Mouse (Mus musculus) small intestine, adult 2 months (tissue): ENCODE measurements around the gene Sfswap. TPM values are rescaled to one million over a fixed set of nuclear protein-coding genes. Genes with fewer than 3 reads are reported as not detected.
A peak's percentile ranks its signal among the peaks of the same experiment; 100 is the strongest.

Source experiments
- H3K27ac ChIP-seq: fragments of 200-500 bp; 2 replicates; pipeline ENCODE4 v1.5.1; 2012; ENCODE audit warnings: low read depth, low read length, control low read depth, inconsistent platforms; ENCODE audit not compliant: insufficient read depth
- H3K27me3 ChIP-seq: fragments of 200-500 bp; 2 replicates; pipeline ENCODE4 v1.6.1; 2012; ENCODE audit warnings: mild to moderate bottlenecking, moderate library complexity, low read length, inconsistent platforms; ENCODE audit not compliant: control insufficient read depth, insufficient read depth
- H3K36me3 ChIP-seq: fragments of 200-500 bp; 2 replicates; pipeline ENCODE4 v1.6.1; 2012; ENCODE audit warnings: mild to moderate bottlenecking, low read length, control low read depth, inconsistent platforms; ENCODE audit not compliant: control insufficient read depth, insufficient read depth
- H3K4me1 ChIP-seq: fragments of 200-500 bp; 2 replicates; pipeline ENCODE4 v1.6.1; 2012; ENCODE audit warnings: low read length, inconsistent platforms, mixed read lengths; ENCODE audit not compliant: control insufficient read depth, insufficient read depth, insufficient read length
- H3K4me3 ChIP-seq: fragments of 200-500 bp; 2 replicates; pipeline ENCODE4 v1.5.1; 2012; ENCODE audit warnings: low read depth, mild to moderate bottlenecking, control low read depth, inconsistent platforms, low read length, moderate library complexity
- CTCF ChIP-seq: fragments of 200-500 bp; IDR thresholded peaks from 2 replicates; pipeline ENCODE4 v1.5.1; 2012; ENCODE audit warnings: low read depth, mild to moderate bottlenecking, control low read depth, inconsistent platforms, low read length, moderate library complexity, mixed read lengths; ENCODE audit not compliant: insufficient replicate concordance, insufficient read length; ENCODE audit errors: extremely low read depth
- POLR2A ChIP-seq: fragments of 200-500 bp; IDR thresholded peaks from 2 replicates; pipeline ENCODE4 v1.6.1; 2012; ENCODE audit warnings: low read depth, mild to moderate bottlenecking, control low read depth, inconsistent platforms, low read length, moderate library complexity
- WGBS: fragments of 180-500 bp; shearing (Covaris S2); methylation state at CpG from one replicate; pipeline ENCODE4 v1.1.7; 2018; 5-methylcytosine and 5-hydroxymethylcytosine counted together
- polyA plus RNA-seq: library from polyadenylated mRNA; depleted of rRNA; stranded (reverse); fragments of >200 nt; gene quantifications from 2 replicates; pipeline ENCODE4 v1.2.3, GENCODE M21; 2012; rRNA removed

Gene Sfswap
- 36.2 and 75.9 TPM in 2 replicates for polyA plus RNA-seq

DNA sequence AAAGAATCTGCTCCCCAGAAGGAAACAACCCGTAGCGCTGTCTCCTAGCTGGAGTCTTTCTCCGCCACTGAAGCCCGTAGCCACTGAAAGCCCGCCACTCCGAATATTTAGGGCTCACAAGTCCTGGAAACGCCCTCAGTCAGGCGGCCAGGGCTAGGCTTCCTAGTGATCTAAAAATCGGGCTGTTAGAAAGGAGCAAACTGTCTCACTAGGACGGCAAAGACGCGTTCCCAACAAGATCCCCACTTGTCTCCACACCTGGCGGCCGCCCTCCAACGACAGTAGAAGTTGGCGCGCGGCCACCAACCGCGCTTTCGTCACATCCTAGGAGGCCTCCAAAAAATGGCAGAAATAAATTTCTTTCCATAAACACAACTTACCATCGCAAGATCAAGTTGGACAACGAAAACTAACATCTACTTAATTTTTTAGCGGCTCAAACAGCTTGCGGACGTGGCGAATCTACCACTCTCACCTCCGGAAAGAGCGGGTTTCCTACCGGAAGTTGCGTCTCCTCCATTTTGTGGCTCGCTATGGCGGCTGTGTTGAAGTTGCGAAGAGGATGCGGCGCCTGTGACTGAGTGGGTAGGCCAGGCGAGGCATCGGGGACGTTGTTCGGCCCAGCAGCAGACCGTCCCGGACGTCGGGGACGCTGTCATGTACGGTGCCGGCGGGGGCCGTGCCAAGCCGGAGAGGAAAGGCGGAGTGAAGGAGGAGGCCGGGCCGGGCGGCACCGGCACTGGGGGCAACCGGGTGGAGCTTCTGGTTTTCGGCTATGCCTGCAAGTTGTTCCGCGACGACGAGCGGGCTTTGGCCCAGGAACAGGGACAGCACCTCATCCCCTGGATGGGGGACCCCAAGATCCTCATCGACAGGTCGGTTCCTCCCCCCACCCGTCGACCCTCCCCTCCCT, at the start of gene Sfswap:
Sfswap (plus strand) TSS at position 500 of the 913 bp plus-strand sequence.
- TF ChIP-seq POLR2A: peak; percentile 66; the same call in 1 of the 2 replicates
- TF ChIP-seq CTCF: no peak
- Histone ChIP-seq H3K27ac (peak within 1 kb of the TSS; percentile 44), H3K27me3 (no peaks in the 10 kb centered on the region), H3K4me1 (peaks cover 5% of the 10 kb centered on the region), H3K36me3 (peaks cover 16% of the 10 kb centered on the region), H3K4me3 (peak within 1 kb of the TSS; percentile 69)
- whole genome bisulfite sequencing: under 1% methylated on average over 66 of the region's 66 CpGs

DNA sequence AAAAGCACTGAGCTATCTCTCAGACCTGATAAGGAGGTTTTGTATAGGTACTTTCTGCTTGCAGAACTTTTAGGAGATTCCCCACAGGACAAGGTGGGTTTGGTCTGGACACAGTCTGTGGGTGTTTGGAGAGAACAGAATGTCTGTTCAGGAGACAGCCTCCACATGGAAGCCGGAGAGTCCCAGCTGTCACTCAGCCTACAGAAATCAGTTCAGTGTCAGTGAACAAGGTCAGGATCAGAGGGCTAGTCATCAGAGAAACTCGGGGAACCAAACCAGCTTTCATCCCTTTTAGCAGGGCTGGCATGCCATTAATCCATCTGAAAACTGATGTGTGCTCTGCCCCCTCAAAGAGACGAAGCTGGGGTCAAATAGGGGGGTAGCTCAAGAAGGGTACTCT, 48.5 kb upstream of the Sfswap start:
- Histone ChIP-seq H3K27me3 (no peaks in the 10 kb centered on the region), H3K4me1 (peaks cover 4% of the 10 kb centered on the region; the same call in 1 of the 2 replicates)
- WGBS: 52% methylated on average over 3 of the region's 3 CpGs

DNA sequence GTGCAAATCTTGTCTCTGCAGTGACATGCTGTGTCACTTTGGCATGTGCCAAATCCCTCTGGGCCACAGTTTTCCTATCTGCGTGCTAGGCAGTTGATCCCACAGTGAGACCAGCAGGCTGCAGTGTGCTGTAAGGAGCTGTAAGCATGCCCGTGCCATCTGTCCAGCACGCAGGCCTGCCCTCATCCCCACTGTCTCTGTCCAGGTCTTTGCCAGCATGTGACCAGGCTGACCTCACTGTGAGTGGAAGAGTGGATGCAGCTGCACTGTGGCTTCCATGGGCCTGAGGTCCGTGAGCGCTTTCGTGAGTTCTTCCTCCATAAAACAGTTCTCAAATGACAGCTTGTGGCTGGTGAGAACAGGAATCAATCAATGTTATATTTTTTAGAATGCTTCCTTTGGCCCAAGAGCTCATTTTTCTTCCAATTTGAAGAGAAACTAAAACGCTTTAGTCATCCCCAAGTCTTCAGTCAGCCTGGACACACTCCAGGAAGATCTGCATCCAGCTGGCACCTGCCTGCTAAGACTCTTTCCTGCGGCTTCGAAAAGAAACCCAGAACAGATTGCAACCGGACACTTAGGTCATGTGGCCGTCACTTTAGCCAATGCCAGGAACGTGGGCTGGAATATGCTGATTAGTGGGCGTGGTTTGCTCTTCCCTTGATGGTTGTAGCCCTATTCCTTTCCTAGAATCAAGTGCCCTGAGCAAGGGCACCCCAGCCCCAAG, 46.1 kb upstream of the Sfswap start:
- H3K27me3 ChIP-seq: no peaks in the 10 kb centered on the region
- H3K27ac ChIP-seq: no peak overlapping the region

More for the DNA sequence above, 48.5 kb upstream of the Sfswap start:
- Histone ChIP-seq H3K36me3 (no peaks in the 10 kb centered on the region), H3K4me3 (no peak overlapping the region), H3K27ac (no peak overlapping the region)
- TF ChIP-seq POLR2A: no peak
- TF ChIP-seq CTCF: no peak

DNA sequence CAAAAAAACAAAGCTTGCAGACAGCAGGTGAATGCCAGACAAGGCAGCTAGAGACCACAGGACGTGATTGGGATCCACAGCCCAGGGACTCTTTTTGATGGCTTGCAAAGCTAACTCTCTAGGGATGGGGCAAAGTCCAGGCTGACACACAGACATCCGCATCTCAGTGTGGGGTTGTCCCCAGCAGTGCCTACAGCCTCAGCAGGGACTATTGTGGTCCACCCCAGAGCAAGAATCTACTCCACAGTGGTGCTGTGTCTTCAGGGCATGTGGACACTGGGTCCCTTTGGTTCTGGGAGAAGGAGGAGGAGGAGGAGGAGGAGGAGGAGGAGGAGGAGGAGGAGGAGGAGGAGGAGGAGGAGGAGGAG, 45.5 kb upstream of the Sfswap start:
- TF ChIP-seq POLR2A (no peak), CTCF (no peak)
- H3K27ac ChIP-seq: no peak overlapping the region
- WGBS: 6% methylated on average over 2 of the region's 2 CpGs
- no peaks in the 10 kb centered on the region for H3K27me3 ChIP-seq
- H3K36me3 ChIP-seq: no peaks in the 10 kb centered on the region
- H3K4me1 ChIP-seq: peaks cover 4% of the 10 kb centered on the region; the same call in 1 of the 2 replicates
- H3K4me3 ChIP-seq: no peak overlapping the region; the same call in 1 of the 2 replicates

More for the DNA sequence above, 46.1 kb upstream of the Sfswap start:
- WGBS: 10% methylated on average over 13 of the region's 13 CpGs
- Histone ChIP-seq H3K4me3 (no peak overlapping the region; the same call in 1 of the 2 replicates), H3K36me3 (no peaks in the 10 kb centered on the region), H3K4me1 (peaks cover 4% of the 10 kb centered on the region; the same call in 1 of the 2 replicates)
- no peak for TF ChIP-seq POLR2A
- no peak for TF ChIP-seq CTCF

DNA sequence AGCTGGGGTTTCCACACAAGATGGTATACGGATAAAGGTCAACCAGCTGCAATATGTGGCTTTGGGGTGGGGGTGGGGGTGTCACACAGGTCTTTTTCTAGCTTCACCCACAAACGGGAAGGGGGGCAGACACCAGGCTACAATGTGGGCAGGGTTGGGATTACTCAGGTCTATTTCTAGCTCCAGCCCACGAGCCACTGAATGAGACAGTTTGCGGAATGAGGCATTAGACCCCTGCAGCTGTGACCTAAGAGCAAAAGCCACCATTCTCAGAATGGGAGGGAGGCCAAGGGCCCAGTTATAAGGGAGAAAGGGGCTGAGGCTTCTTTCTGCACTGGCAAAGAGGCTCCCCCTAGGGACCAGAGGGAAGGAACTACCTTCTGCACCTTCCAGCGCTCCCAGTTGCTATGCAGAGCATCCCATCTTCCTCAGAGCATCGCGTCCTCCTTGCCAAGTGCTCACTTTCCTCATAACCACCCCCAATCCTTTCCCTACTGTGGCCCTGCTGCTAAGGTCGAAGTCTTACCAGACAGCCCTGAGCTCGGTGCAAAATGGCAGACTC, 44.4 kb upstream of the Sfswap start:
- WGBS: 41% methylated on average over 9 of the region's 9 CpGs
- TF ChIP-seq CTCF: no peak
- TF ChIP-seq POLR2A: no peak
- Histone ChIP-seq H3K4me3 (no peak overlapping the region), H3K27me3 (no peaks in the 10 kb centered on the region), H3K27ac (no peak overlapping the region), H3K36me3 (no peaks in the 10 kb centered on the region), H3K4me1 (peaks cover 4% of the 10 kb centered on the region; the same call in 1 of the 2 replicates)

DNA sequence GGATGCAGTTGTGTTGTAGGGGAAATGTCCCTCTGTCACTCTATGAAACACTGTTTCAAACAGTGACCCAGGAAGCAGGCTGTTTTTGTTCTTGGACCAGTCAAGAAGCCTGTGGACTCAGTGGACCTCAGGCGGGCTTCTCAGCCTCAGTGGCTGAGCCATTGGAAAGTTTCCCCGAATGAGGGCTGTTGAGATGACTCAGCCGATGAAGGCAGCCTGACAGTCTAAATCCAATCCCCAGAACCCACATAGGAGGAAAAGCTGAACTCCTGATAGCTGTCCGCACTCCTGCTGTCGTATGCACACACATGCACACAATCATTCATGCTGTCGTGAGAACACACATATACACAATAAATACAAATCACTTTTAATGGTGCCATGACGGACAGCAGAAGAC, 42.9 kb upstream of the Sfswap start:
- Histone ChIP-seq H3K27me3 (no peaks in the 10 kb centered on the region), H3K4me1 (peaks cover 4% of the 10 kb centered on the region; the same call in 1 of the 2 replicates), H3K4me3 (no peak overlapping the region), H3K36me3 (no peaks in the 10 kb centered on the region), H3K27ac (no peak overlapping the region)
- WGBS: 68% methylated on average over 7 of the region's 7 CpGs
- TF ChIP-seq CTCF: no peak
- TF ChIP-seq POLR2A: no peak

DNA sequence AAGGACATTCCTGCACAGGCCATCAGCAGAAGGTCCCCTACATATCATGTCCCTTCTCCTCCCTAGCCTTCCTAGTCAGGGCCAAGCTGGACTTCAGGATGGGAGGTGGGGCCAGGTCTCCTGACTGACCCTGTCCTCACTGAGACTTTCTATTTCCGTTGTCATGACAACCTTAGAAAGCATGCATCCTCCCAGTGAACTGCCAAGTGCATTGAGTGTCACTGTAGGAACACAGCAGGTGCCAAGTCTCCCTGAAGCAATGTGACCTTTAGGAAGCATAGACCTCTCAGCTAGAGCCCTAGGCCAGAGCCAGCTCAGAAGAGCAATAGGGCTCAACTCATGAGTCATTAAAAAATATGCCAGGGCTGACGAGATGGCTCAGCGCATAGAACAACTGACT, 42.5 kb upstream of the Sfswap start:
- Histone ChIP-seq H3K27me3 (no peaks in the 10 kb centered on the region), H3K4me1 (peaks cover 4% of the 10 kb centered on the region; the same call in 1 of the 2 replicates), H3K27ac (no peak overlapping the region), H3K4me3 (no peak overlapping the region), H3K36me3 (no peaks in the 10 kb centered on the region)
- 74% methylated on average over 3 of the region's 3 CpGs for WGBS
- TF ChIP-seq POLR2A: no peak
- no peak for TF ChIP-seq CTCF
